21 mouse cellular contexts compared by ENCODE assay signal in the genomic region with DNA sequence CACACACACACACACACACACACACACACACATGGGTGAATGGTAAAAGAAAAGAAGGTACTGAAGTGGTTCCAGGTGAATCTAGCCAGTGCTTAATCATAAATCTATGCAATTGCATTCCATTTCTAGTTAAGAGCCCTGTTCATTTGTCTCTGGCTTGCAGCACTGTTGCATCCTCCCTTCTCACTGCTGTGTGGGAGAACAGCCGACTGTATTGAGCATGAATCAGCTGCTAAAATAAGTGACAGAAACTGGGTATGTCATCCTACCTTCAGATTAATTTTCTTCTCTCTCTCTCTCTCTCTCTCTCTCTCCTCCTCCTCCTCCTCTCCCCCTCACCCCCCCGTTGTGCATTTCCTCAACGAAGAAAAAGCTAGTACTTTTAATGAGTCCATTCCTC.
DNase-seq lines count a peak whose midpoint lies in the region; ATAC-seq lines count a peak whose summit lies in the region.
"Had no signal": no experiment of that assay in that cellular context is flagged by ENCODE, and none has a peak within 500 bp of the region (broad histone marks: within the 10 kb centered on the region; RNA-seq: fewer than 3 reads in every experiment).

No protein-coding gene starts in this region.

- ATAC-seq in midbrain, embryonic 14.5 days (ENCODE audit: low FRiP score, low TSS enrichment), result no peak
- ATAC-seq in midbrain, embryonic 11.5 days (ENCODE audit: low FRiP score), result no peak
- ATAC-seq: activated CD4-positive, CD25-positive, alpha-beta regulatory T cell, adult 4 months; forebrain, embryonic 15.5 days; Patski had no signal

- no peaks in the 10 kb centered on the region for H3K36me3 ChIP-seq in midbrain, embryonic 14.5 days (ENCODE audit: control insufficient read depth, insufficient read depth, low read length)
- no peaks in the 10 kb centered on the region for H3K36me3 ChIP-seq in midbrain, embryonic 11.5 days (ENCODE audit: control insufficient read depth, insufficient read depth, low read length)
- H3K36me3 ChIP-seq: embryonic facial prominence, embryonic 12.5 days; forebrain, embryonic 15.5 days; heart, embryonic 13.5 days; hindbrain, embryonic 15.5 days had no signal

- H3K9me3 ChIP-seq in midbrain, embryonic 14.5 days (ENCODE audit: control insufficient read depth, low read length), result no peaks in the 10 kb centered on the region
- H3K9me3 ChIP-seq in midbrain, embryonic 11.5 days (ENCODE audit: control insufficient read depth, low read length), result no peaks in the 10 kb centered on the region
- H3K9me3 ChIP-seq: embryonic facial prominence, embryonic 12.5 days; forebrain, embryonic 15.5 days; heart, embryonic 13.5 days; hindbrain, embryonic 15.5 days had no signal

- no peaks in the 10 kb centered on the region for H3K4me1 ChIP-seq in midbrain, embryonic 14.5 days (ENCODE audit: control insufficient read depth, insufficient read depth, low read length)
- no peaks in the 10 kb centered on the region for H3K4me1 ChIP-seq in midbrain, embryonic 11.5 days (ENCODE audit: control insufficient read depth, insufficient read depth, low read length)
- H3K4me1 ChIP-seq: embryonic facial prominence, embryonic 12.5 days; forebrain, embryonic 15.5 days; heart, embryonic 13.5 days; hindbrain, embryonic 15.5 days had no signal

- H3K9ac ChIP-seq in midbrain, embryonic 14.5 days (replicated peaks; ENCODE audit: low read length), result no peak overlapping the region
- no peak overlapping the region for H3K9ac ChIP-seq in midbrain, embryonic 11.5 days (ENCODE audit: low read length)
- H3K9ac ChIP-seq: embryonic facial prominence, embryonic 12.5 days; forebrain, embryonic 15.5 days; heart, embryonic 13.5 days; hindbrain, embryonic 15.5 days had no signal

- H3K27me3 ChIP-seq in midbrain, embryonic 14.5 days (ENCODE audit: control insufficient read depth, insufficient read depth, low read length), result no peaks in the 10 kb centered on the region
- no peaks in the 10 kb centered on the region for H3K27me3 ChIP-seq in midbrain, embryonic 11.5 days (ENCODE audit: control insufficient read depth, insufficient read depth, low read length)
- H3K27me3 ChIP-seq: CH12.LX; embryonic facial prominence, embryonic 12.5 days; forebrain, embryonic 15.5 days; heart, embryonic 13.5 days; hindbrain, embryonic 15.5 days had no signal

- peak; percentile 22 for DNase-seq in layer of hippocampus, adult 11-12 months (ENCODE audit: low spot score)
- no peak for DNase-seq in layer of hippocampus, adult 9-10 months (ENCODE audit: low spot score)
- DNase-seq in midbrain, embryonic 14.5 days, result peak; percentile 18
- no peak for DNase-seq in midbrain, embryonic 11.5 days (ENCODE audit: low spot score, missing footprints)
- peak; percentile 10 to 16 for DNase-seq in layer of hippocampus, adult 8-10 months (ENCODE audit: low spot score in 2 of 2)
- peak; percentile 11 for DNase-seq in right cerebral cortex, postnatal 25 days
- DNase-seq in adrenal gland, adult 2 months, result no peak
- DNase-seq in lung, postnatal 10 days, result no peak
- DNase-seq: adrenal gland, postnatal 25 days; cerebellum, adult 8-10 months; cerebellum, postnatal 14 days; embryo, embryonic 11 days; gastrocnemius, postnatal 36 days; heart, postnatal 36 days had no signal

- 76% methylated on average over 3 of the region's 3 CpGs for WGBS in midbrain, embryonic 14.5 days
- 81% methylated on average over 3 of the region's 3 CpGs for WGBS in midbrain, embryonic 11.5 days

- H3K4me2 ChIP-seq in midbrain, embryonic 14.5 days (ENCODE audit: low read length), result no peak overlapping the region
- H3K4me2 ChIP-seq in midbrain, embryonic 11.5 days, result no peak overlapping the region
- H3K4me2 ChIP-seq: embryonic facial prominence, embryonic 12.5 days; forebrain, embryonic 15.5 days; heart, embryonic 13.5 days; hindbrain, embryonic 15.5 days had no signal

- no peak overlapping the region for H3K27ac ChIP-seq in midbrain, embryonic 14.5 days (replicated peaks; ENCODE audit: low read depth, low read length)
- H3K27ac ChIP-seq in midbrain, embryonic 11.5 days (ENCODE audit: low read depth, low read length), result no peak overlapping the region
- H3K27ac ChIP-seq: embryonic facial prominence, embryonic 12.5 days; forebrain, embryonic 15.5 days; heart, embryonic 13.5 days; hindbrain, embryonic 15.5 days had no signal

- H3K4me3 ChIP-seq in midbrain, embryonic 14.5 days (replicated peaks; ENCODE audit: low read depth, low read length), result no peak overlapping the region
- no peak overlapping the region for H3K4me3 ChIP-seq in midbrain, embryonic 11.5 days (ENCODE audit: low read depth, low read length)
- H3K4me3 ChIP-seq: embryonic facial prominence, embryonic 12.5 days; forebrain, embryonic 15.5 days; heart, embryonic 13.5 days; hindbrain, embryonic 15.5 days had no signal

Comparison
In these comparisons a context has a peak if more than half of its experiments do, and no peak if none do; other contexts are left out.
1. DNase-seq: peak in layer of hippocampus, adult 11-12 months (single experiment), midbrain, embryonic 14.5 days (single experiment), layer of hippocampus, adult 8-10 months (2 of 2) and right cerebral cortex, postnatal 25 days (single experiment); none in layer of hippocampus, adult 9-10 months (single experiment), midbrain, embryonic 11.5 days (single experiment), adrenal gland, adult 2 months (single experiment) and lung, postnatal 10 days (single experiment).